Mouse (Mus musculus): ENCODE data around the gene Agmo.

DNA sequence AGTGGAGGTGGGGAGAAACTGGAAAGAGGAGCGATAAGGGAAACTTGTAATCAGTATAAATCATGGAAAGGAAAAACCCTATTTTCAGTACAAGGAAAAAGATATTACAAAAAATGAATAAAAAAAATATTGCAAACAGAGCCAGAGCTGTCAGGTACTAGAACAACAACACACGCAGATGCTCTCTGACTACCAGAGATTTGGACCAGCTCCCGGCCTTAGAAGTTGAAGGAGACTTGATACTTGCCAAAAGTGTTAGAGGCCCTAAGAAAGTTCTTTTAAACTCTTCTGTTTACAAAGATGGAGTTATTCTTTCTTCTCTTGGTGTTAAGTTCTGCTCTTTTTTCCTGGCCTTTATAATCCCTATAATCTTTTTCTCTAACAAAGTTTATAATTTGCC lies 246.6 kb downstream of the Agmo start:
- TF ChIP-seq CTCF (IDR thresholded peaks at IDR 0.05; ENCODE audit: control insufficient read depth, insufficient read depth, insufficient replicate concordance, low read depth, low read length) (no peak), POLR2A (IDR thresholded peaks at IDR 0.05; ENCODE audit: control insufficient read depth, low read depth, low read length) (no peak)

Measured in testis, adult 2 months (tissue).